Mouse (Mus musculus) ES-E14 (cell line): ENCODE measurements around the gene Zfp219. TPM values are rescaled to one million over a fixed set of nuclear protein-coding genes. Genes with fewer than 3 reads are reported as not detected.

Experiments
- DNase-seq: peaks from one replicate; pipeline ENCODE4 v3.0.0-alpha.2; 2013; ENCODE audit warnings: low read depth, low spot score
- H3K27ac ChIP-seq: 2 replicates; pipeline ENCODE4 v1.5.1; 2012; ENCODE audit warnings: low read depth, mild to moderate bottlenecking, low read length, moderate library complexity, mixed read lengths; ENCODE audit not compliant: poor library complexity, insufficient read depth, severe bottlenecking
- H3K36me3 ChIP-seq: 2 replicates; pipeline ENCODE4 v1.6.1; 2012; ENCODE audit warnings: mild to moderate bottlenecking, low read length, moderate library complexity, mixed read lengths; ENCODE audit not compliant: control insufficient read depth, poor library complexity, insufficient read depth, severe bottlenecking
- H3K4me1 ChIP-seq, 2 experiments: fragments of 150-350 bp in 1 of 2; sonication (generic) in 1 of 2; 2 replicates each; pipeline ENCODE4 v1.6.1; 2012; ENCODE audit warnings: low read length in 2 of 2, mild to moderate bottlenecking in 1 of 2, mixed read lengths in 1 of 2; ENCODE audit not compliant: control insufficient read depth in 2 of 2, insufficient read depth in 2 of 2, poor library complexity in 1 of 2
- H3K4me3 ChIP-seq, 2 experiments: fragments of 150-350 bp in 1 of 2; sonication (generic) in 1 of 2; 2 replicates each; pipeline ENCODE4 v1.5.1; 2012; ENCODE audit warnings: low read length in 2 of 2, low read depth in 1 of 2, mild to moderate bottlenecking in 1 of 2, mixed read lengths in 1 of 2; ENCODE audit not compliant: insufficient read depth in 1 of 2, poor library complexity in 1 of 2, severe bottlenecking in 1 of 2
- H3K9ac ChIP-seq: 2 replicates; pipeline ENCODE4 v1.6.1; 2012; ENCODE audit warnings: low read depth, mild to moderate bottlenecking, low read length, mixed read lengths; ENCODE audit not compliant: poor library complexity, insufficient read depth, severe bottlenecking
- H3K9me3 ChIP-seq: fragments of 150-350 bp; sonication (generic); 2 replicates; pipeline ENCODE4 v1.6.1; 2012; ENCODE audit warnings: low read depth, mild to moderate bottlenecking, low read length; ENCODE audit not compliant: control insufficient read depth, insufficient read depth
- CHD2 ChIP-seq: IDR thresholded peaks from 2 replicates; pipeline ENCODE4 v1.6.1; 2014; ENCODE audit warnings: mild to moderate bottlenecking, low read depth, low read length, inconsistent platforms
- HCFC1 ChIP-seq: IDR thresholded peaks from 2 replicates; pipeline ENCODE4 v1.6.1; 2012; ENCODE audit warnings: low read length, inconsistent platforms, borderline replicate concordance; ENCODE audit not compliant: insufficient read depth
- MAFK ChIP-seq: IDR thresholded peaks from 2 replicates; pipeline ENCODE4 v1.6.1; 2014; ENCODE audit warnings: mild to moderate bottlenecking, low read depth, low read length, inconsistent platforms; ENCODE audit not compliant: insufficient read depth
- ZC3H11A ChIP-seq: IDR thresholded peaks from 2 replicates; pipeline ENCODE4 v1.6.1; 2012; ENCODE audit warnings: low read depth, mild to moderate bottlenecking, inconsistent platforms, low read length, borderline replicate concordance
- ZNF384 ChIP-seq: IDR thresholded peaks from 2 replicates; pipeline ENCODE4 v1.6.1; 2012; ENCODE audit warnings: low read depth, low read length, inconsistent platforms
- in situ Hi-C, 2 experiments: fragments of 600-800 bp; cut with MboI; formaldehyde crosslinking; loops; one replicate each; pipeline ENCODE4 v1.15.1; 2025; ENCODE audit warnings: low sequenced_read_pairs in 2 of 2, inconsistent platforms in 1 of 2; ENCODE audit not compliant: unreplicated experiment in 2 of 2
- total RNA-seq: library from RNA; depleted of rRNA; stranded (reverse); fragments of 300-350 nt; gene quantifications from 2 replicates; pipeline ENCODE4 v1.2.3, GENCODE M21; 2012

The Zfp219 gene
- total RNA-seq, 1 experiment: 59.5 TPM

DNA sequence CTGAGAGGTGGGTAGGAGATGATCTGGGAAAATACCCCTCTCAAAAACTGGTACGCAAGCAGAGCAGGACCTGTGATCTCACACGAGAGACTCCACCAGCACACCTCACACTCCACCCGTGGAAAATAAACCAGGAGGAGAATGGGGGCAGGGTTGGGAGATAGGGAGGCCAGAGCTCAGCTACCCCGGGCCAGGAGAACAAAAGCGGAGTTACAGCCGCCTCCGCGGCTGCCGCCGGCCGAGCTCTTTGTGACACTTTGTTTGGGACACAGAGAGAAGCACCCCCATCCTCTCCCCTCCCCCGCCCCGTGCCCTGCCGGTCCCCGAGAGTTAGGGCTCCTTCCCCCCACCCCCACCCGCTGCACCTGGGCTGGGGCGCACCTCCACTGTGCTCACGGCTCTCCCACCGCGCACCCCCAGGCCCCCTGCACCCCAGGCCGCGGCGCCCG lies 6.7 kb downstream of the Zfp219 start:
- Histone ChIP-seq H3K9ac (peak overlapping the region; percentile 65), H3K4me3 (peak overlapping the region; percentile 45 to 89), H3K27ac (peak overlapping the region; percentile 98), H3K9me3 (no peaks in the 10 kb centered on the region), H3K4me1 (peaks cover 11 to 12% of the 10 kb centered on the region in 2 experiments), H3K36me3 (peaks cover 8% of the 10 kb centered on the region; the same call in 1 of the 2 replicates)
- no peak for DNase-seq
- in situ Hi-C loops: loop anchor here in 1 of 2 experiments (25.0 kb wide), 1 partner anchor 101 kb away; the partner anchor contains the start of genes Ndrg2, Rnase13 and Tppp2
- TF ChIP-seq ZC3H11A: no peak
- TF ChIP-seq ZNF384: no peak
- TF ChIP-seq HCFC1: no peak
- TF ChIP-seq MAFK: no peak
- TF ChIP-seq CHD2: no peak

GRCm38 (mm10) chr14:52013021-52013610 lies 7.4 kb downstream of the Zfp219 start:
- TF ChIP-seq ZNF384 (no peak), MAFK (no peak), HCFC1 (no peak), CHD2 (no peak), ZC3H11A (no peak)
- in situ Hi-C loops: loop anchor here in 1 of 2 experiments (25.0 kb wide), 1 partner anchor 101 kb away; the partner anchor contains the start of genes Ndrg2, Rnase13 and Tppp2
- Histone ChIP-seq H3K36me3 (peaks cover 14% of the 10 kb centered on the region), H3K27ac (peak overlapping the region; percentile 98; the same call in 1 of the 2 replicates), H3K4me1 (peaks cover 11 to 12% of the 10 kb centered on the region in 2 experiments), H3K9me3 (no peaks in the 10 kb centered on the region), H3K9ac (peak overlapping the region; percentile 65; the same call in 1 of the 2 replicates), H3K4me3 (peak overlapping the region; percentile 45 to 89)
- DNase-seq: no peak

GRCm38 (mm10) chr14:52012553-52012952 lies 8.0 kb downstream of the Zfp219 start:
- in situ Hi-C loops: loop anchor here in 1 of 2 experiments (25.0 kb wide), 1 partner anchor 100 kb away; the partner anchor contains the start of genes Ndrg2, Rnase13 and Tppp2
- Histone ChIP-seq H3K4me3 (no peak overlapping the region), H3K9ac (no peak overlapping the region; the same call in 1 of the 2 replicates), H3K9me3 (no peaks in the 10 kb centered on the region), H3K27ac (no peak overlapping the region; the same call in 1 of the 2 replicates), H3K36me3 (peaks cover 15% of the 10 kb centered on the region), H3K4me1 (peaks cover 11 to 12% of the 10 kb centered on the region in 2 experiments)
- TF ChIP-seq HCFC1 (no peak), ZC3H11A (no peak), MAFK (no peak)
- no peak for DNase-seq

DNA sequence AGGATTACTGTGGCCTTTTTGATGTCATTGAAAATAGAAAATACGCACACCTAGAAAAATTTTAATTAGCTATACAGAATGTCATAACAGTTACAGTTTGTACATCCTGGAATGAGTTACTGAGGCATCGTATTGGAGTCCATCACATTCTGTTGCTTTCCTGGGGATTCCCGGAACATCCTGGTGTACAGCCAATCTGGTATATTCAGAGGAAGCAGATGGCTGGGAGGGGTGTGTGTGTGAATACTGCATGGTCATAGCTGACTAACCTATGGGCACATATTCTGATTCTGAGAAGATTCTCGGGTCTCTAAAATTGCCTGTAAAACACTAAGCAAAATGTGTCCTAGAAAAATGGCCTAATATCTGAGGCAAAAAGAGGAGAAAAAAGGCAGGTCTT lies 8.4 kb downstream of the Zfp219 start:
- DNase-seq: no peak
- no peak overlapping the region for H3K27ac ChIP-seq
- peaks cover 12 to 14% of the 10 kb centered on the region in 2 experiments for H3K4me1 ChIP-seq
- no peak overlapping the region for H3K4me3 ChIP-seq
- TF ChIP-seq MAFK (no peak), ZC3H11A (no peak), HCFC1 (no peak), CHD2 (no peak), ZNF384 (no peak)
- H3K9me3 ChIP-seq: no peaks in the 10 kb centered on the region
- in situ Hi-C loops: loop anchor here in 1 of 2 experiments (25.0 kb wide), 1 partner anchor 100 kb away; the partner anchor contains the start of genes Ndrg2, Rnase13 and Tppp2
- peaks cover 19% of the 10 kb centered on the region for H3K36me3 ChIP-seq
- no peak overlapping the region; the same call in 1 of the 2 replicates for H3K9ac ChIP-seq
